Mouse (Mus musculus) cortical plate, adult 2 months (tissue): ENCODE results near the gene Pih1d2. TPM values are rescaled to one million over a fixed set of nuclear protein-coding genes. Genes with fewer than 3 reads are reported as not detected.
A peak's percentile ranks its signal among the peaks of the same experiment; 100 is the strongest.

Experiments used
- H3K27ac ChIP-seq: fragments of 200-500 bp; 2 replicates; pipeline ENCODE4 v1.5.1; 2012; ENCODE audit warnings: low read length, control low read depth, inconsistent platforms; ENCODE audit not compliant: insufficient read depth
- H3K4me1 ChIP-seq: fragments of 200-500 bp; 2 replicates; pipeline ENCODE4 v1.6.1; 2011; ENCODE audit warnings: low read length; ENCODE audit not compliant: control insufficient read depth, insufficient read depth
- H3K4me3 ChIP-seq: fragments of 200-500 bp; 2 replicates; pipeline ENCODE4 v1.5.1; 2011; ENCODE audit warnings: mild to moderate bottlenecking, low read length, control low read depth; ENCODE audit not compliant: insufficient read depth
- CTCF ChIP-seq: fragments of 200-500 bp; IDR thresholded peaks from 2 replicates; pipeline ENCODE4 v1.5.1; 2011; ENCODE audit warnings: mild to moderate bottlenecking, control low read depth, low read length; ENCODE audit not compliant: insufficient read depth; ENCODE audit errors: extremely low read depth
- POLR2A ChIP-seq: fragments of 200-500 bp; IDR thresholded peaks from 2 replicates; pipeline ENCODE4 v1.6.1; 2011; ENCODE audit warnings: mild to moderate bottlenecking, low read length, control low read depth; ENCODE audit not compliant: insufficient read depth; ENCODE audit errors: extremely low read depth
- polyA plus RNA-seq: library from polyadenylated mRNA; depleted of rRNA; stranded (reverse); fragments of >200 nt; gene quantifications from 2 replicates; pipeline ENCODE4 v1.2.3, GENCODE M21; 2012; rRNA removed

The Pih1d2 gene
- polyA plus RNA-seq = 4.4 and 4.9 TPM in 2 replicates

DNA sequence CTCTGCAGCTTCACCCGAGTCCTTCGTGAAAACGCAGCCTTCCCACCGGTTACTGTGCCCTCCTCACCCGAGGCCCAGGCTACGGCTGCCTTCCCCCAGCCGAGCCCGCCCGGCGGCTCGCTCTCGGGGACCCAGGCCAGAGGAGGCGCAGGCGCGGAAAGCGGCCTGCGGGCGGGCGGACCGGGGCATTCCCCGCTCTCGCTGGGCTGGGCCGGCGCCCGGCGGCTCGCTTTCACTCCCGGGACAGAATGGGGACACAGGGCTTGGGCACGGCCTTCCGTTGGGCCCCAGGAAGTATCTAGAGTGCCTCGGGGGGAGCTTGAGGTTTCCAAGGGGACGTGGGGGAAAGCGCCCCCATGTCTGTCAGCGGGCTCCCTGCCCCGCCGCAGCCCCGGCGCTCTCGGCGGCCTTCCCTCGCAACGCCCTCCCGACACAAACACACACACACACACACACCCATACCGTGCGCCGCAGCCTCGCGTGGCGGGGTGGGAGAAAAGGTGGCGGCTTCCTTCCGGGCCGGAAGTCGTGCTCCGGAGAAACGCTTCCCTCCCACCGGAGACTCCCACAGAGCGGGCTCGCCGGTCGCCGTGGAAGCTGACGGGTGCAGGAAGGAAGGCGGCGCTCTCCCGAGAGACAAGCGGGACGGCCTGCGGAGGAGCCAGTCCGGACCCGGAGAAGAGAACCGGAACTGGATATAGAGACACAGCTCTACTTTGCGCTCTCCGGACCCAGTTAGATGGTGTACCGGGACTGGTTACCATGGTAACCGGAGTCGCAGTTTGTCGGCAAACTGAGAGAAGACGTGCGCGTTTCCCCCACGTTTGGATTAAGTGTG is at the start of gene Pih1d2, which contains the start of gene Nkapd1:
Gene Pih1d2 (plus strand): TSS at position 556 of the 838 bp plus-strand sequence.
Gene Nkapd1 (minus strand): TSS at position 699 of the 838 bp plus-strand sequence.
- TF ChIP-seq POLR2A (peak; percentile 63; the same call in 1 of the 2 replicates), CTCF (no peak)
- peak within 1 kb of the TSS; percentile 100 for H3K4me3 ChIP-seq

DNA sequence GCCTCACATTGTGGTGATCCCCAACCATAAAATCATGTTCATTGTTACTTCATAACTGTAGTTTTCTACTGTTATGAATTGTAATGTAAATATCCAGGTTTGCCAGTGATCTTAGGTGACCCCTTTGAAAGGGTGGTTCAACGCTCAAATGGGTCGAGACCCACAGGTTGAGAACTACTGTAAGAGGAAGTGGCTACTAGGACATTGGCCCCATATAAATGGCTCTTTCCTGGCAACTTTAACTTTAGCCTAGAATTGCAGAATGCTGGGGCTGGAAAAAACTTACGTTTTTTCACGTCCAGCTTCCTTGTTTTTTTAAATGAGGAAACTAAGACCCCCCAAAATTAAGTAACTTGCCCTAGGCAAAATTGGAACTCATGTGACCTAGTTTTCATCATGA is 49.7 kb upstream of the Pih1d2 start:
- Histone ChIP-seq H3K27ac (no peak overlapping the region), H3K4me1 (no peaks in the 10 kb centered on the region), H3K4me3 (no peak overlapping the region)
- no peak for TF ChIP-seq POLR2A
- TF ChIP-seq CTCF = no peak

More for the DNA sequence above, at the start of gene Pih1d2, which contains the start of gene Nkapd1:
- Histone ChIP-seq H3K4me1 (no peaks in the 10 kb centered on the region), H3K27ac (peak within 1 kb of the TSS; percentile 84)

DNA sequence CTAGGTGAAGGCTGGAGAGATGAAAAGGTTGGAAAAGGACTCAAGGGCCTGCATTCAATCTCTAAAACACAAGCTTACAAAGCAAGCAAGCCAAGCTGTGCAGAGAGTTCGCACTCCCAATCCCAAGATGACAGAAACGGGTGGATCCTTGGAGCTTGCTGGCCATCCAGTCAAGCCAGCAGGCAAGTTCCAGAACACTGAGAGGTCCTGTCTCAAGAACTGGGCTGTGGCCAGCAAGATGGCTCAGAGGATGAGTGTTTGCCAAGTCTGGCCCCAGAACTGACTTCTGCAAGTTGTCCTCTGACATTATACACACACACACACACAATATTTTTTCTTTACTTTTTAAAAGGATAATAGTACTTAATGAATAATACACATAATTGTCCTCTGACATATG is 49.2 kb upstream of the Pih1d2 start:
- TF ChIP-seq POLR2A (no peak), CTCF (no peak)
- no peak overlapping the region for H3K27ac ChIP-seq

DNA sequence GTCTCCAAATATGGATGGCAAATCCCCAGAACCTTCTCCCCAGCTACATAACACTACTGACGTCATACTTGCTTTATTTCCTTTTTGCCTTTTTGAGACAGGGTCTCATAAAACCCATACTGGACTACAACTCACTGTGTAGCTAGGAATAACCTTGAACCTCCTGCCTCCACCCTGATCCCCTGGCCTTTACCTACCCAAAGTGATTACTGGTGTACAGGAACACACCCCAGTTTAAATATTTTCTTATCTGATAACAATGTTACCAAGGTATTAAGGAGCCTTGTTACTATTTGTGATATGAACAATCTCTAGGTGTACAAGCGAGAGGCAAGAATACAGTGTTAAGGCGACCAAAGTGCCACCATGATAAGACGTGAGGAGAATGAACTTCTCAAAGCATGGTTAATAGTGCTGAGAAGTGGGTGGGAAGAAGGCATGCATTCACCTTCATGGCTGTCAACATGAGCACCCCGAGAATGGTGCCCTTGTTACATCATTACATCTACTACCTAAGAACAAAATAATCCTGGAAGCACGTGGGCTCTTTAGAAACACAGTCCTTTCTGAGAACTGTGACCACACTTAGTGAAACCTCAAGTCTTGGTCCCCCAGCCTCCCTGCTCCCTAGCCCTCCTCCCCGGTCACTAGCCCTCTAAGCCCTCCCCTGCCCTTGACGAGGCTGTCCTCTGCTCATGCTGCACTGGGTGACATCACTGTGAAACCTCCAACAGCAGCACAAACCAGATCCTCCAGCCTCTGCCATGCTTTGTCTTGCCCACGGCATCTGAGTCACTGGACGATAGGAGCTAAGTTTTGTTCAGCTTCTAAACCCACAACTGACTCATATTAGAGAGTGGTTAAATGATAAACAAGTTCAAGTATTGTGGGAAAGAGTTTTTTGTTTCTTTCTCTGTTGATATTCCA is 47.3 kb upstream of the Pih1d2 start:
- no peak overlapping the region for H3K4me3 ChIP-seq
- TF ChIP-seq CTCF (no peak), POLR2A (no peak)
- no peaks in the 10 kb centered on the region for H3K4me1 ChIP-seq
- H3K27ac ChIP-seq = no peak overlapping the region

More for the DNA sequence above, 49.2 kb upstream of the Pih1d2 start:
- Histone ChIP-seq H3K4me3 (no peak overlapping the region), H3K4me1 (no peaks in the 10 kb centered on the region)

DNA sequence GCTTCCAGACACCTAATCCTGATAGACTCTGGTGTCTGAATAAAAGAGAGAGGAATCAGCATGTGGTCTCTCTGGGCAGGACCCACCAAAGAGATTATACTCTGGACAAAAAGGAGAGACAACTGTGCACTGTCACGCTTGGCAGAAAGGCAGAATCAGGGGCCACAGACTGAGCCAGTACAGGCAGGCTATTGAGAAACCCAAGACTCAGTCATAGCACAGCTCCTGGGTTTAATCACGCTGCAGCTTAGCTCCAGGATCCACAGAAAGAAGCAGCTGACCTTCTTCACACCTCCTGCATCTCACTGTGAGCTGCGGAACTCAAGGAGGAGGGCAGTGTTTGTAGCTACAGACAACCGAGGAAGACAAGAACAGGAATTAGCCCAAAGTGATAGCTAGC is 36.8 kb upstream of the Pih1d2 start:
- no peaks in the 10 kb centered on the region for H3K4me1 ChIP-seq
- no peak overlapping the region for H3K4me3 ChIP-seq
- no peak overlapping the region for H3K27ac ChIP-seq
- TF ChIP-seq POLR2A (no peak), CTCF (no peak)

DNA sequence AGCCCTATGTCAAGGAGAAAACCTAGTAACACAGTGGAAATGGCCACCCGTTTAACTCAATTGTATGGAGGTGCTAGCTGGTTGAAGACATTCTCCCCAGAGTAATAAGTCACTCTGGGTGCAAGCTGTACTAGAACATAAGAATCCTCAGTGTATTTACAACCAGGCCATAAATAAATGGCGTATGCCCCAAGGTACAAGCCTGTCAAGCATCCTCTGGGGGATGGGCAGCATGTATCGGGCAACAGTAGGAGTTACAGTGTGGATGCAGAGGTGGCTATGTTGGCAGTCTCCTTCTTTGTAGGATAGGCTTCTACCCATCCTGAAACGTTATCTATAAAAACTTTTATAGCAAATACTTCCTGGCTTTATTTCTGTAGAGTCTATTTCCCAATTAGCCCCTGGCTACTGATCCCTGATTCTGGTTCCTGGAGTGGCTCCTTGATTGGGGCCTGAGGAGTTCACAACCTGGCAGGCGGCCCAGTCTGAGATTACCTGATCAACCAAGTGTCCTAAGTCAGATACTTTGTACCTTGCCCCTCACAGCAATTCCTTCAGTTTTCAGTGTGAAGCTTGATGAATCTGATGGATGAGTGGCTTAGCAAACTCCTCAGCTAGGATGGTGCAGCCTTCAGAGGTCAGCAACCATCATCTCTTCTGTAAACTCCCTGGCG is 31.8 kb upstream of the Pih1d2 start:
- Histone ChIP-seq H3K27ac (no peak overlapping the region), H3K4me3 (no peak overlapping the region), H3K4me1 (no peaks in the 10 kb centered on the region)
- TF ChIP-seq CTCF (no peak), POLR2A (no peak)

DNA sequence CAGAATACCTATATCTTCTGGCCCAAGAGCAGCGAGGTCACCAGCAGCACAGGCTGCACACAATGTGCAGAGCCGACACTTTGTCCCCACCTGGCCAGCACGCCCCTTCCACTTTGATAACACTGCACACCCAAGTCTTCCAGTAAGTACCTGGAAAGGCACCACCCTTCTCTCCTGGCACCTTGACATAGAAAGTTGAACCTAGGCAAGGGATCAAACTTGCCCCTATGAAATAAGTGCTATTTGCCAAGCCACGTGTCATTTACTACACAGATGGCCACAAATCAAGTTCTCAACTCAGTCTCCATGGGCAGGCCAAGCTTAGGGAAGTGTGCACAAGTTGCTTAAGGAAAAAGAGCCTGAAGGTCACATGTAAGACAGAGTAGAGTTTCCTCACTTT is 30.2 kb upstream of the Pih1d2 start:
- Histone ChIP-seq H3K27ac (no peak overlapping the region), H3K4me1 (no peaks in the 10 kb centered on the region), H3K4me3 (no peak overlapping the region)
- TF ChIP-seq POLR2A = no peak
- TF ChIP-seq CTCF = no peak

DNA sequence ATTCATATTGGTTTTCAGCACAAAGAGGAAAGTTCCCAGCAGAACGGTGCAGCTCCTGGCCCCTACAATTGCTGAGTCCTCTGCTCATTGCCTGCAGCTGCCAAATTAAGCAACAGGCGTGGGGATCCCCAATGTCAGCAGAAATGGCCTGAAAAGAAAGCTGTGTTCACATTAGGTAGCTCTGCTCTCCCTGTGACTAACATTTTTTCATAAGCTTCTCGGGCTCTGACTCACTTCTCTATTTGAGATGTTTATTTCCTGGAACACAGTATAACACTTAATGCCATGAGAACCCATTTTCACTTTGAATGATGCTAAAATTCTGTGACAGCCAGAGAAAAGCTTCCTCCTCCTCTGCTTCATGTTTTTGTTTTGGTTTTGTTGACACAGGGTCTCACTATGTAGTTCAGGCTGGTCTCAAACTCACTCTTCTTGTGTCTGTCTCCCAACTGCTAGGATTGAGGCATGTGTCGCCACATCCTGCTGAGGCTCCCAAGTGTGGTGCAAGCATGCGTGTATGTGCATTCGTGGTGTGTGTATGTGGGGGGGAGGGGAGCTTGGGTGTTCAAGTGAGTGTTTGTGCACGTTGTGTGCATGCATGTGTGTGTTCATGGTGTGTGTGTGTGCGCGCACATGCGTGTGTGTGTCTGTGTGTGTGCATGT is 26.1 kb upstream of the Pih1d2 start:
- Histone ChIP-seq H3K4me3 (no peak overlapping the region), H3K4me1 (no peaks in the 10 kb centered on the region), H3K27ac (no peak overlapping the region)
- TF ChIP-seq CTCF (no peak), POLR2A (no peak)
